Mouse (Mus musculus) kidney, embryonic 16.5 days (tissue): ENCODE measurements at regions not wholly inside any gene's neighbourhood (a gene's known extent, or its start where the extent isn't known, plus 50 kb on each side); places are given as distances from the start of the nearest gene placed in this dataset.

ENCODE experiments used
- ATAC-seq: fragments of 200-750 bp; cut with Nextera tagmentation; 2 replicates; pipeline ENCODE4 v1.8.0; 2017; ENCODE audit warnings: moderate TSS enrichment; ENCODE audit not compliant: low FRiP score, low TSS enrichment
- H3K27ac ChIP-seq: fragments of 300-500 bp; sonication (generic); 2 replicates; pipeline ENCODE4 v1.5.1; 2014; ENCODE audit warnings: low read length
- H3K27me3 ChIP-seq: fragments of 300-500 bp; sonication (generic); 2 replicates; pipeline ENCODE4 v1.6.1; 2014; ENCODE audit warnings: low read length, control low read depth, mixed read lengths; ENCODE audit not compliant: insufficient read depth
- H3K36me3 ChIP-seq: fragments of 300-500 bp; sonication (generic); 2 replicates; pipeline ENCODE4 v1.6.1; 2014; ENCODE audit warnings: low read length, control low read depth, mixed read lengths; ENCODE audit not compliant: insufficient read depth
- H3K4me1 ChIP-seq: fragments of 300-500 bp; sonication (generic); 2 replicates; pipeline ENCODE4 v1.6.1; 2014; ENCODE audit warnings: low read length, control low read depth, mixed read lengths; ENCODE audit not compliant: insufficient read depth
- H3K4me2 ChIP-seq: fragments of 300-500 bp; sonication (generic); replicated peaks from 2 replicates; pipeline ENCODE4 v1.6.1; 2014; ENCODE audit warnings: low read depth, low read length
- H3K4me3 ChIP-seq: fragments of 300-500 bp; sonication (generic); 2 replicates; pipeline ENCODE4 v1.5.1; 2014; ENCODE audit warnings: mild to moderate bottlenecking, low read length
- H3K9ac ChIP-seq: fragments of 300-500 bp; sonication (generic); replicated peaks from 2 replicates; pipeline ENCODE4 v1.6.1; 2014; ENCODE audit warnings: low read length
- H3K9me3 ChIP-seq: fragments of 300-500 bp; sonication (generic); 2 replicates; pipeline ENCODE4 v1.6.1; 2016; ENCODE audit warnings: low read length, control low read depth
- WGBS: fragments of 180-500 bp; shearing (Covaris S2); extraction: QIAGEN DNeasy Blood & Tissue Kit; methylation state at CpG from one replicate; pipeline ENCODE4 v1.1.7; 2014; 5-methylcytosine and 5-hydroxymethylcytosine counted together

- Histone ChIP-seq H3K27me3 (no peaks in the 10 kb centered on the region), H3K4me2 (no peak overlapping the region), H3K9ac (no peak overlapping the region), H3K4me1 (peaks cover 15% of the 10 kb centered on the region), H3K27ac (peak overlapping the region; percentile 73), H3K36me3 (no peaks in the 10 kb centered on the region), H3K9me3 (peaks cover 26% of the 10 kb centered on the region), H3K4me3 (no peak overlapping the region)
- 29% methylated on average over 7 of the region's 7 CpGs for WGBS
- peak; percentile 90 for ATAC-seq
Measured at GRCm38 (mm10) chr14:120102010-120102748, 59.9 kb upstream of the Oxgr1 start.

GRCm38 (mm10) chr14:120102749-120103142 is 60.5 kb upstream of the Oxgr1 start:
- H3K27ac ChIP-seq: peak overlapping the region; percentile 73

GRCm38 (mm10) chr14:120109846-120110245 is 67.6 kb upstream of the Oxgr1 start:
- WGBS: 100% methylated on average over 1 of the region's 1 CpGs
- Histone ChIP-seq H3K27ac (no peak overlapping the region), H3K4me3 (no peak overlapping the region), H3K9me3 (peaks cover 6% of the 10 kb centered on the region), H3K36me3 (no peaks in the 10 kb centered on the region), H3K27me3 (no peaks in the 10 kb centered on the region), H3K4me2 (no peak overlapping the region), H3K9ac (no peak overlapping the region), H3K4me1 (peaks cover 8% of the 10 kb centered on the region; the same call in 1 of the 2 replicates)
- no peak for ATAC-seq

More at GRCm38 (mm10) chr14:120102749-120103142, 60.5 kb upstream of the Oxgr1 start:
- H3K36me3 ChIP-seq: no peaks in the 10 kb centered on the region
- ATAC-seq: peak; percentile 96
- no peaks in the 10 kb centered on the region for H3K27me3 ChIP-seq
- WGBS: 7% methylated on average over 1 of the region's 1 CpGs
- H3K4me2 ChIP-seq: no peak overlapping the region
- H3K9me3 ChIP-seq: peaks cover 26% of the 10 kb centered on the region
- no peak overlapping the region for H3K9ac ChIP-seq
- peaks cover 18% of the 10 kb centered on the region for H3K4me1 ChIP-seq
- no peak overlapping the region for H3K4me3 ChIP-seq

- no peaks in the 10 kb centered on the region for H3K36me3 ChIP-seq
- no peak overlapping the region for H3K4me3 ChIP-seq
- whole genome bisulfite sequencing: 84% methylated on average over 4 of the region's 4 CpGs
- no peaks in the 10 kb centered on the region for H3K27me3 ChIP-seq
- H3K4me1 ChIP-seq: peaks cover under 1% of the 10 kb centered on the region; the same call in 1 of the 2 replicates
- 0 out of 2 replicates have a peak, but pooled peaks cover 2% of the 10 kb centered on the region for H3K9me3 ChIP-seq
- no peak for ATAC-seq
- H3K9ac ChIP-seq: no peak overlapping the region
- H3K27ac ChIP-seq: no peak overlapping the region
- no peak overlapping the region for H3K4me2 ChIP-seq
Measured at GRCm38 (mm10) chr14:120113316-120113715, 71.1 kb upstream of the Oxgr1 start.

GRCm38 (mm10) chr14:120118582-120118981 is 76.3 kb upstream of the Oxgr1 start:
- WGBS: 85% methylated on average over 7 of the region's 7 CpGs

GRCm38 (mm10) chr14:120119094-120119501 is 76.9 kb upstream of the Oxgr1 start:
- 88% methylated on average over 5 of the region's 5 CpGs for WGBS
- Histone ChIP-seq H3K27me3 (no peaks in the 10 kb centered on the region), H3K4me3 (no peak overlapping the region), H3K9me3 (no peaks in the 10 kb centered on the region), H3K9ac (no peak overlapping the region), H3K27ac (no peak overlapping the region), H3K4me1 (no peaks in the 10 kb centered on the region), H3K36me3 (no peaks in the 10 kb centered on the region), H3K4me2 (no peak overlapping the region)
- no peak for ATAC-seq

More at GRCm38 (mm10) chr14:120118582-120118981, 76.3 kb upstream of the Oxgr1 start:
- H3K4me1 ChIP-seq: no peaks in the 10 kb centered on the region
- no peak overlapping the region for H3K9ac ChIP-seq
- no peak overlapping the region for H3K27ac ChIP-seq
- no peaks in the 10 kb centered on the region for H3K27me3 ChIP-seq
- H3K4me2 ChIP-seq: no peak overlapping the region
- no peak overlapping the region for H3K4me3 ChIP-seq
- ATAC-seq: no peak
- H3K9me3 ChIP-seq: no peaks in the 10 kb centered on the region
- H3K36me3 ChIP-seq: no peaks in the 10 kb centered on the region

GRCm38 (mm10) chr14:120119506-120119905 is 77.3 kb upstream of the Oxgr1 start:
- Histone ChIP-seq H3K9ac (no peak overlapping the region), H3K36me3 (no peaks in the 10 kb centered on the region), H3K9me3 (no peaks in the 10 kb centered on the region), H3K27ac (no peak overlapping the region), H3K4me2 (no peak overlapping the region), H3K4me3 (no peak overlapping the region), H3K4me1 (no peaks in the 10 kb centered on the region), H3K27me3 (no peaks in the 10 kb centered on the region)
- WGBS: 68% methylated on average over 5 of the region's 5 CpGs
- no peak for ATAC-seq

- Histone ChIP-seq H3K4me1 (no peaks in the 10 kb centered on the region), H3K27me3 (no peaks in the 10 kb centered on the region), H3K9ac (no peak overlapping the region), H3K9me3 (no peaks in the 10 kb centered on the region), H3K36me3 (no peaks in the 10 kb centered on the region), H3K4me2 (no peak overlapping the region), H3K4me3 (no peak overlapping the region), H3K27ac (no peak overlapping the region)
- WGBS: 89% methylated on average over 5 of the region's 5 CpGs
- no peak for ATAC-seq
Measured at GRCm38 (mm10) chr14:120120261-120120660, 78.0 kb upstream of the Oxgr1 start.

GRCm38 (mm10) chr14:120125315-120125714 is 83.1 kb upstream of the Oxgr1 start:
- no peak overlapping the region for H3K4me2 ChIP-seq
- H3K27me3 ChIP-seq: no peaks in the 10 kb centered on the region
- H3K4me1 ChIP-seq: no peaks in the 10 kb centered on the region
- no peaks in the 10 kb centered on the region for H3K36me3 ChIP-seq
- no peak for ATAC-seq
- H3K9ac ChIP-seq: no peak overlapping the region
- no peak overlapping the region for H3K4me3 ChIP-seq
- H3K9me3 ChIP-seq: no peaks in the 10 kb centered on the region
- 89% methylated on average over 5 of the region's 5 CpGs for WGBS
- H3K27ac ChIP-seq: no peak overlapping the region

GRCm38 (mm10) chr14:120127481-120127880 is 85.2 kb upstream of the Oxgr1 start:
- ATAC-seq: no peak
- WGBS: 71% methylated on average over 5 of the region's 5 CpGs

More at GRCm38 (mm10) chr14:120127481-120127880, 85.2 kb upstream of the Oxgr1 start:
- Histone ChIP-seq H3K27me3 (no peaks in the 10 kb centered on the region), H3K4me1 (no peaks in the 10 kb centered on the region), H3K9ac (no peak overlapping the region), H3K36me3 (no peaks in the 10 kb centered on the region), H3K9me3 (no peaks in the 10 kb centered on the region), H3K4me2 (no peak overlapping the region), H3K4me3 (no peak overlapping the region), H3K27ac (no peak overlapping the region)
